Mouse (Mus musculus) E14TG2a.4 (cell line): ENCODE results near the gene Slc12a9.

ENCODE experiments used
- CTCF ChIP-seq: conservative IDR thresholded peaks from 2 replicates; pipeline ENCODE4 v1.5.1; 2014; ENCODE audit warnings: low read length
- POU5F1 ChIP-seq: IDR thresholded peaks from 2 replicates; pipeline ENCODE4 v1.6.1; 2014; ENCODE audit warnings: low read length, borderline replicate concordance

DNA sequence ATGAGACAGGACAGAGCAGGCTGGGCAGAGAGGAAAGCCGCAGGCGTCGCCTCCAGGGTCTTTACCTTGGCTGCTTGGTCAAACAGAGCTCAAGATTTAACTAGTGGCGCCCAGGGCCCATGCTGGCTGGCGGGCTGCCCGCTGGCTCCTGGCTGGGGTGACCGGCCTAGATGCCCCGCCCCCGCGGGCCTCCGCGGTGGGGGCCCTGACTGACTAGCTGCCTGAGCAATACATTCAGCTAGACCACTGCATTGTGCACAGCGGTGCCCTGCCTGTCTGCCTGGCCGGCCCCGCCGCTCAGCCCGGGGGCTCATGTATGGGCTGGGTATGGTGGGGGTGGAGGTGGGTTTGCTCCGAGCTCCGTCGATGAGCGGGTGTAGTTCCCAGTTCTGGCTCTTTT lies 32.1 kb downstream of the Slc12a9 start:
- TF ChIP-seq CTCF, result no peak
- TF ChIP-seq POU5F1, result no peak
